Mouse (Mus musculus): ENCODE results near the gene Gm10382.
"Not testable (repeated sequence)": the region's sequence is repeated elsewhere in the genome, so short reads cannot be mapped to it uniquely, and the experiment has no call there.

Gm10382 gene

DNA sequence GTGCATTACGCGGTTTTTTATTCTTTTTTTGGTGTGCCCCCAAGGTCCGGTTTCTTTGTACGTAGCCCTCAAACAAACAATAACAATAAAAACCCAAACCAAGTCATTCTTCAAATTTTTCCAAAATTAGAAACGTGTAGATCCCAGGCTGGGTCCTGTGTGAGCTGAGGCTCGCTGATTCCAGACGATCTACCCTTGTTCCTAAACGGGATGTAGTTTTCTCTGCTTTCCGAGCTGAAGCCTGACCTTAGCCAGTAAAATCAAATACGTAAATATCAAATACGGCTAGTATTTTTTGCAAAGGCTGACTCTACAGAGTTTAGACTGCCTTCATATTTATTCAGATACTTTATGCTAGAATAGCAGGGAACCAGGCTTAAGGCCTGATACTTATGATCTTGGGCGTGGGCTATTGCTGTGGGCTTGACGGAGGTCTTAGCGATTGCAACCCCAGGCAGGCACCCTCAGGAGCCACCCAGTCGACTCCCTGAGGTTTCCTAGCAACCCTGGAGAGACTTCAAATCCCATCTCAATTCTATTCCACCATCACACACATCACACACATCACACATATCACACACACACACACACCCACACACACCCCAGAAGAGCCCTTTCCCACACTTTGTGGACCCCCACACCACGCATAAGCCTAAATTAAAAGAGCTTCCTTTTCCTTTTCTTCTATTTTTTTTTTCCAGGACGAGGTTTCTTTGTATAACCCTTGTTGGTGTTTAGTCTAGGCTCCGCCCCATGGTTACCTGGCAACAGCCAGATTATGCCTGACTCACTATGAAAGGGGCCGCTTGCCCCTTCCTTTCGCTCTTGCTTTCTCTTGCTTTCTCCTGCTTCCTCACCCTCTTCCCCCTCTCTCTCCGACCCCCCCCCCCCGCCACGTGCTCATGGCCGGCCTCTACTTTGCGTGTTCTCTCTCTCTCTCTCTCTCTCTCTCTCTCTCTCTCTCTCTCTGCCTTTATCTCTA, 4.8 kb downstream of the Gm10382 start:
- DNase-seq = peak; percentile 85

DNA sequence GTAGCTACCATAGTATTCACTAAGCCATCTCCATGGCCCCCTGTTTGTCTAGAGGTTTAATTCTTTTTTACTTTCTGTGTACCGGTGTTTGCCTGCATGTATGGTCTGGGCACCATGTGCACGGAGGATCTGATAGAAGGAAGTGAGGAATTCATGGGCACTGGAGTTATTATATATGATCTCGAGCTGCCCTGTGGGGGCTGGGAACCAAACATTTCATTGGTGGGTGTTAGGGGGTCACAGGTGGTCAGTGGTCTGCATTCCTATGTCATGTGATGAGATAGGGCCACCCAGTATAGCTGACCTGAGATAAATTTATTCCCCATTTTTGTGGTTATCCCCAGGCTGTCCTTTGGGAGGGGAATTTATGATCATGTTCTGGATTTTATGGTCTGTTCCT, 5.9 kb downstream of the Gm10382 start:
- DNase-seq = no peak

DNA sequence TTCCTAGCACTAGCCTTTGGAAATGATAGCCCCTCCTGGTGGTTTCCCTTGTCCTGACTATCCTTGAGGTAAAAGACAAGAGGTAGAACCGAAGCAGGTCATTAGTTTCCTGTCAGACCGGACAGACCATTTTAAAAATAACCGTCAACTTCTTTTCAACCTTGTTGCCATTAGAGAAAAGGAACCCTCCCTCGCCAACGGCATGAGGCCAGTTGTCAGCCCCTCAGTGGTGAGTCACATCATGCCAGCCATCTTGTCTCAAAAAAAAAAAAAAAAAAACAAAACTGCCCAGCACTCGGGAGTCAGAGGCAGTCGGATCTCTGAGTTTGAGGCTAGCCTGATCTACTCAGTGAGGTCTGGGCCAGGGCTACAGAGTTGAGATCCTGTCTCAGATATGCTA, 11.8 kb downstream of the Gm10382 start:
- DNase-seq = no peak

DNA sequence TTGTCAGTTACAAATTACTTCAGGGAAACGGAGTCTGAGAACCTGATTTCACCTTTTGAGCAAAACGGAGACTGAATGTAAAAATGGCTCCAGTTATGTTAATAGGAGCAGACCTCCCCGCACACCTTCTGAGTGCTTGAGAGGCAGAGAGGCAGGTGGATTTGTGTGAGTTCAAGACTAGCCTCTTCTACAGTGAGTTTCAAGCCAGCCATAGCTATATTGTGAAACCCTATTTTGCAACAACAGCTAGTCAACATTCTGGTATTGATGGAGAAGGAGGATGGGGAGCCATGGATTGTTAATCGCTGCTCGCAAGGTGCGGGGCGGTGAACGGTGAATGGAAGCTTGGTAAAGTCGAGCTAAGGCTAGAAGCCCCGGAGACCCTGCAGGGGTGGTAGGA, 13.4 kb downstream of the Gm10382 start:
- no peak for DNase-seq

DNA sequence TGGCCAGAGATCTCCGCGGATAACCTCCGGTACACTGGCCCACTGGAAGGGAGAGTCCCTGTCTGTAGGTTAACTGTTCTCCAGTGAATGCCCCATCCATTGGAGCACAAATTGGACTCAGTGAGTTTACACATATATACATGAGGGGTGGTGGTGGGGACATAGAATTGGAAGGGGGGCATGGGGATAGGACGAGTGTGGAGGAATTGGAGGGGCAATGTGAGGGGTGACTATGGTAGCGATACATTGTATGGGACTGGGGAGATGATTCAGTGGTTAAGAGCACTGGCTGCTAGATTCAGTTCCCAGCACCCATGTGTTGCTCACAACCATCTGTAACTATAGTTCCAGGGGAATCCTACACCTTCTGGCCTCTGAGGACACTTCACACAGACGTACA, 13.9 kb downstream of the Gm10382 start:
- no peak for DNase-seq

DNA sequence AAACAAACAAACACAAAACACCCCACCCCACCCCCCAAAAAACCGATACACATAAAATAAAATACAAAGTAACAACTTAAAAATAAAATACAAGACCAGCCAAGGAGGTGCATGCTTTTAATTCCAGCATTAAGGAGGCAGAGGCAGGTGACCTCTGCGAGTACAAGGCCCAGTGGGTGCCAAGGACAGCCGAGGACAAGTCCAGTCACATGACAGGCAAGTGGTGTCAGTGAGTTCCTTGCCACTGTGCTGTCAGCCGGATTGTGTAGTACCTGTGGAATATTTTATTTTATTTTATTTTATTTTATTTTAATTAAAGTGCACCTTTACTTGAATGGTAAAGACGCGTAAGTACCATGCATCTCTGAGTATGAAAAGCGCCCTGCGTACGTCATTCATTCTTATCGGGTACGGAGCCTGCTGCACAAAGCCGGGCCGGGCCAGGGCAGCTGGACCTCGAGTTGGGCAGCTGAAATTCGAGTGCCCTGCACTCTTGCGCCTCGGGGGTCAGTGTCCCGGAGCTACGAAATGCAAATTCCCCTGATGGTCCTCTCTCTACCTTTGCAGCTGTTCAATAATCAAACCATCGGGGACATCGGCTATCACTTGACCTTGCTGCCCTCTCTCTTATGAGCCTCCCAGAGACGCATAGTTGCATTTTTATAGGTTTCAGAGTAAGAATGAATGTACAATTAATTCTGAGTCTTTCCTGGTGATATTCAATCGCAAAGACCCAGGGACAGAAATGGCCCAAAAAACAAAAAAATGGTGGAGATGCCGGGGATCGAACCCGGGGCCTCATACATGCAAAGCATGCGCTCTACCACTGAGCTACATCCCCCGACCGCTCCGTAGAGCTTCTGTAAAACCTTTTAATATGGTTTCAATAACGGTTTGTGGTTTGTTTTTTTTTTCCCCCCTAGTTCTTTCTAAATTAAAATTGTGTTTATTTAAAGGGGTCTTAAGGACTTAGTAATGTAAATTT, 14.7 kb downstream of the Gm10382 start:
- DNase-seq = peak; percentile 78

DNA sequence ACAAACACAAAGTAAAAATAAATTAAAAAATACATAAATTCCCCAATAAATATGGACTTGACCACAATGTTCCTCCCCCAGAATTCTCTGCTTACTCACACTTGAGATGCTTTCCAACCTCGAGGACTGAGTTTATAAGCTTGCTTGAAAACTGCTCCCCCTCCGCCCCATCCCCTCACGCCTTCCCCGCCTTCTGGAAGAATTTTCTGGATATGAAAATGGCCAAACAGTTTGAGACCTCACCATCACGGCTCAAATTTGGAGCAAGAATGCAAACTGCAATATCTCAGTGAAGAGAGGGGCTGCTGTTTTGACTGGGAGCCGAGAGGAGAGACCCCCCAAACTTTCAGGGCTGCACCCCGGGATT, 15.4 kb downstream of the Gm10382 start:
- no peak for DNase-seq

DNA sequence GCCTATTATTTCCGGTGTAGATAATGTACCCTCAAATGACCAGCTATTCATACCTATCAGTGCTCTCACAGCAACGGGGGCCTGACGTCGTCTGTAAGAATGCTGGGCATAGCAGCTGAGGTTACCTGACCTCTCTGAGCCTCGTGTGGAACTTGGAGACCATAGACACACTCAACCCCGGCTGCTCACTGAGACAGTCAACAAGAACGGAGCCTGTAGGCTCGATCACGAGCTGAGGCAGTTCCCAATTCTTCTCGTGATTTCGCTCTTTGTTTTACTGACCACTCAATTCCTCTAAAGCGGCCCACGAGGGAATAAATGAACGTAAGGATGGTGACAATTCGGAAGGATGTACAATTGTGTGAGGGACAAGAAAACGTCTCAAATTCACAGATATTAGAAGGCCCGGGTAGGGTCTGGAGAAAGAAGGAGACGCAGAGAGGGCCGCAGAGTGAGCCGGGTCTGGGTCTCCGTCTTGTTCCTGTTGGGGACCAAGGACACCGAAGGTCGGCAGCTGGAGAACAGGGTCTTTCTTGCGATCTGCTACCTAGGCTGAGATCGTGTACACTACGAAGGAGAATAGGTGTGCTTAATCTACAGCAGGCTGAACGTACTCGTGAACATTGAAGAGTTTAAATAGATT, 15.9 kb downstream of the Gm10382 start:
- DNase-seq = peak; percentile 57

DNA sequence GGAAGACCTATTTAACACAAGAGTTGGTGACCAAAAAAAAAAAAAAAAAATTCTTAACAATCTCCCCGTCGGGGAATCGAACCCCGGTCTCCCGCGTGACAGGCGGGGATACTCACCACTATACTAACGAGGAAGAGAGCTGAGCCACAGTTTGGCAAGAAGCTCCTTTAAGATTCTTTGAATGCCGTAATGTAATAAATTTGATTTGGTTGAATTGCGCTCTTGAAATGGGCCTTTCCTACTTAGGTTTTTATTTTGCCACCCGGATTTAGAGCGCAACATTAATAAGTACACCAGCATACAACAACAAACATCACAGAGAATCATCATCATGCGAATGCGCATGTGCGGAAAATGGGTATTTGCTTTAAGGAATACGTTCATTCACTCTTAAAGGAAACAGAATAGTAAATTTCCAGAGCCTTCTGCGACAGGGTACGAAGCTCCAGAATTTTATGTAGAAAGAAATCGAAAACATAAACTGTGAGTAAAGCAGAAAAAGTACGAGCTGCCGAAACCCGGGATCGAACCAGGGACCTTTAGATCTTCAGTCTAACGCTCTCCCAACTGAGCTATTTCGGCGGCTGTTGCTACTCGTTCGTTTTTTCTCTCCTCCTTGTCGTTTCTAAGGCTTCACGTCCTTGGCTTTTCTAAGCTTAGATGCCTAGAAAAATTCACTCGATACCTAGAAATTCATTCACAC, 16.6 kb downstream of the Gm10382 start:
- peak; percentile 87 for DNase-seq

DNA sequence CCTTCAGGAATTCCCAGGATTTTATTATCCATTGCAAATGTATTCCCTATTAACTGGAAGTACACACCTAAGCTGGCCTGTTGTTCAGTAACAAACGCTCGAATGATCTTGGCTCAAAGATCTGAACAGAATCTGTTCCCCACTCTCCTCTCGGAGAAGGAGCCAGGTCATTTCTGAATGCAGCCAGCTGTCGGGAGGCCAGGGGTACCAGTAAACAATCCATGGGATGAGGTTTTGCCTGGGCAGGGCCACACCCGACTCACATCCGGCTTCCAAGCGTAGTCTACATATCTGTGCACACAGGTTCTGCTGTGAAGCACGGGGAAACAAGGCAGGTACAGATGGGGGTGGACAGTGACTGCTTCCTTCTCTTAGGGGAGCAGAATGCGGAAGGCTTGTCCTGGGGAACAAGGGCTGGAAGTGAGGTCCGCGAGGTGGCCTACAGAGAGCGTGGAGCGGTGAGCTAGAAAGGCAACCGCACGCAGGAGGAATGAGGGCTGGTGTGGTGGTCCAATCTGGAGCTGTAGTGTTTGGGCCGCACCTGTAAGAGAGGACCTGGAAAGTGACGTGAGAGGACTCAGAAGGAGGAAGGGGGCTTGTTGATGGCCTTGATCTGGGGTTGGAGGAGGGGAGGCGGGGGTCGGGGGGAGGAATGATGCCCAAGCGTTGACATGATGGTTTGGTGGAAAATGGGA, 17.3 kb downstream of the Gm10382 start:
- peak; percentile 75 for DNase-seq

DNA sequence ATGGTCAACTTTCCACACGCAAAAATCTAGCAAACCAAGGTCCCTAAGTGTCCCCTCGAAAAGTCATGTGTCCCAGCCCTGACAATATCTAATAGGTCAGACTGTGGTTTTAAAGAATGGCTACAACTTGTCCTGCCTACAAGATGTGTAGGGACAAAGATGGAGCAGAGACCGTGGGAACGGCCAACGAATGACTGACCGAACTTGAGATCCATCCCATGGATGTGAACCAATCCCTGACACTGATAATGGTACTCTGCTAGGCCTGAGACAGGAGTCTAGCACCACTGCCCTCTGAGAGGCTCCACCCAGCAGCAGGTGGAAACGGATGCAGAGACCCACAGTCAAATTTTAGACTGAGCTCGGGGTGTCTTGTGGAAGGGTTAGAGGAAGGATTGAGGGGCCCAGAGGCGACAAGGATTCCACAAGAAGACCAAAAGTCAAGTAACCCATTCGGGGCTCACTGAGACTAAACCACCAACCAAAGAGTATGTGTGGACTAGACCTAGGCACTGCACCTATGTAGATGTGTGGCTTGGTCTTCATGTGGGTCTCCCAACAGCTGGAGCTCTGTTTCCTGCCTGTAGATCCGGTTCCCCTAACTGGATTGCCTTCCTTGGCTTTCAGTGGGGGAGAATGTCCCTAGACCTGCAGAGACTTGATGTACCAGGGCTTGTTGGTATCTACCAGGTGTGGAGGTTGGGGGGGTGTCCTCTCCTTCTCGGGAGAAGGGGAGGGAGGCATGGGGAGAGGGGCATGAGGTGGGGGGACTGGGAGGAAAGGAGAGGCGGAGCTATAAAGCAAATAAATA, 18.1 kb downstream of the Gm10382 start:
- DNase-seq = no peak

DNA sequence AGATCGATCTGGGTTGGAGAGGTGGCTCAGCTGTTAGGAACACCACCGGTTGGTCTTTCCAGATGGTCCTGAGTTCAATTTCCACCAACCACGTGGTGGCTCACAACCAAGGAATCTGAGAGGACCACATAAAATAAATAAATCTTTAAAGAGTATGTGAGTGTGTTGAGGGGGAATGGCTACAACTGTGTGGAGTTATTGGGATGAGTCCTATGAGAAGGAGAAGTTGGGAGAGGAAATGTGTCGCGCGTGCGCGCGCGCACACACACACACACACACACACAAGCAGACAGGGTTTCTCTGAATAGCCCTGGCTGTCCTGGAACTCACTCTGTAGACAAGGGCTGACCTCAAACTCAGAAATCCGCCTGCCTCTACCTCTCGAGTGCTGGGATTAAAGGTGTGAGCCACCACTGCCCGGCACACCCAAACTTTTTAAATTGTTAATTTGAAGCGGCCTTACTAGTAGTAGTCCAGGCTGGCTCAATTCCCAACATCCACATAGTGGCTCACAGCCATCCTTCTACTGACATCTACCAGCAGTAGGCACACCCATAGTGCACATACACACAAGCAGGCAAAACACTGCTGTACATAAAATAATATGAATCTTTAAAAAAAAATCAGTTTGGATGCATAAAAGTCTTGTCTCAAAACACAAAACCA, 18.9 kb downstream of the Gm10382 start:
- no peak for DNase-seq

DNA sequence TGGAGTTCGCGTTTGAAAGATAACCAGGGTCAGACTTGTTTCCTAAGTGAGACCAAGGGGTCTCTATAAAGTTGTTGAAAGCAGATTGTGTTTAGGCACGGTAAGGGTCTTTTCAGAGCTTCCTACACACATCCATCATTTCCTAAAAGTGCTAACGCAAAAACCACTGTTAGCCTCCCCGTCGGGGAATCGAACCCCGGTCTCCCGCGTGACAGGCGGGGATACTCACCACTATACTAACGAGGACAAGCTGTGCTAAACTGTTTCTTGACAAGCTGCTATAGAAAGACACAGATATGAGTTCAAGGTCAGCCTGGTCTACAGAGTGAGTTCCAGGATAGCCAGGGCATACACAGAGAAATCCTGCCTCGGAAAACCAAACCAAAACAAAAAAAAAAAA, 19.7 kb downstream of the Gm10382 start:
- peak; percentile 89 for DNase-seq

DNA sequence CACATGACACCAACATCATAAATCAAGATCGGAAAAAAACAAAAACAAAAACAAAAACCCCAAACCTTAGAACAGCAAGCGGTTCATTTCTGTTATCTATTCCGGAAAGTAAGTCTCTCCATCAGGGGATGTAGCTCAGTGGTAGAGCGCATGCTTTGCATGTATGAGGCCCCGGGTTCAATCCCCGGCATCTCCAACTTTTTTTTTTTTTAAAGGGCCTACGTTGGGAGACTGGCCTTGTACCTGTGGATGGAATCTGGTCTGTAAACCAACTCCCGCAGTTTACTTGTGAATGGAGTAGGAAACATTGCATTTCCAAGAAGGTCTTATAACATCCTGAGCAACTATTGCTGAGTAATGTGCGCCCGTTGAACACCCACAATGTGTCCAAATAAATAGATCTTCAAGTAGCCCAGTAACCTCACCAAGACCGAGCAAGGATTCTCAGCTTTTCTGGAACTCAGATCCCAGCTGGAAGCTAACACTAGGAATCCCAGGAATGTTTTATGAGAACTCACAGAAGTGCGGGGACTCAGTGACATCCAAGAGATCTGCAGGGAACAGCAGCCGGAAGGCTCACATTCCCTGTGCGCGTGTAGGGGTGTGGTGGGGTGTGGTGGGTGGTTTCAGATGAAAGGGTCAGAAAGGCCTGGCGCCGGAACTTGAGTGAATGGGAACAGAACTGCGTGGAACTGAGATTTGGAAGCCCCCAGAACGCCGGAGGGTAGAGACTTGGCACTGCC, 20.4 kb downstream of the Gm10382 start:
- no peak for DNase-seq

DNA sequence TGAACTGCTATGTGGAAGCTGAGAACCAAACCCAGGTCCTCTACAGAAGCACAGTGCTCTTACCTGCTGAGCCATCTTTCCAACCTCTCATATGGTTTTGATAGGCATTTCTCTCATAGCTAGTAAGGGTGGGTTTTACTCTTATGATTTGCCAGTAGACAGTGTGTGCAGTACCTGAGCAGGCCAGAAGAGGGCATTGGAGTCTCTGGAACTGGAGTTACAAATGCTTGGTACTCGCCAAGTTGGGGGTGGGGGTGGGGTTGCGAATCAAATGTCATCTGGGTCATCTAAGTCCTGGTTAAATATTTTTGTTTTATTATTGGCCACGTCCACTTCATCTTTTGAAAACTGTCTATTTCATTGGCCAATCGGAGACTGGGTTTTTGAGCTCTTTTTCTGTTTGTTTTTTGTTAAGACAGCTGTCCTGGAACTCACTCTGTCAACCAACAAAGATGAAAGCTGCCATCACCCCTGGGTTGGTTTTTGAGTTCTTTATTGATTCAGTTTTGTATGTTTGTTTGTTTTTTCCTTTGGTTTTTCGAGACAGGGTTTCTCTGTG, 22.9 kb downstream of the Gm10382 start:
- DNase-seq = peak; percentile 86

DNA sequence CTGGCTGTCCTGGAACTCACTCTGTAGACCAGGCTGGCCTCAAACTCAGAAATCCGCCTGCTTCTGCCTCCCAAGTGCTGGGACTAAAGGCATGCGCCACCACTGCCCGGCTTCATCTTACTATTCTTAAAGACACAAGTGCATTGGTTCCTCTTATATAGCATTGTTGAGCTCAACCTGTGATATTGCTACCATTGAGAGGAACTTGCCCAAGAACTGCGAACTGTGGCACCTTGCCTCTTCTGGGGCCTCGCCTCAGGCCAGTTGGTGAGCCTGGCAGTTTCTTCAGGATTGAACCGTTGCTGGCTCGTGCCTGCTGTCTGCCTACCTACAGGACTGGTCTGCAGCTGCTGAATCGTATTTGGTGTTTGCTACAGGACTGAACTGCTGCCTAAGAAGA, 23.4 kb downstream of the Gm10382 start:
- DNase-seq = not testable (repeated sequence)

DNA sequence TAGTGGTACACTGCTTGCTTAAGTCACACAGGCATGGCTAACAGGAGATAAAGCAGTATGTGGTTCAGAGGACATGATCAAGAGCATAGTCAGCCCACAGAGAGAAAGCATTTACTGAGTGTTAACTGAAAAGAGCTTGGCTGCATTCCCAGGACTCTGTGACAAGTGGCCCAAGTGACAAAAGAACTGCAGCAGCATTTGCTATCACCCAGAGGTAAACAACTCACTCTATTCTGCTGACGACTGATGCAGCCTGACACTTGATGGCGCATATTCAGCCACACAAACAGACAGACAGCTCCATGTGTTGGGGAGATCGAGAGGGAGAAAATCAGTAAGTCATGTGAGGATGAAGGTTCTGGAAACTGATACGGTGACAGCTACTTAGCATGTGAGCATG, 24.6 kb downstream of the Gm10382 start:
- no peak for DNase-seq

DNA sequence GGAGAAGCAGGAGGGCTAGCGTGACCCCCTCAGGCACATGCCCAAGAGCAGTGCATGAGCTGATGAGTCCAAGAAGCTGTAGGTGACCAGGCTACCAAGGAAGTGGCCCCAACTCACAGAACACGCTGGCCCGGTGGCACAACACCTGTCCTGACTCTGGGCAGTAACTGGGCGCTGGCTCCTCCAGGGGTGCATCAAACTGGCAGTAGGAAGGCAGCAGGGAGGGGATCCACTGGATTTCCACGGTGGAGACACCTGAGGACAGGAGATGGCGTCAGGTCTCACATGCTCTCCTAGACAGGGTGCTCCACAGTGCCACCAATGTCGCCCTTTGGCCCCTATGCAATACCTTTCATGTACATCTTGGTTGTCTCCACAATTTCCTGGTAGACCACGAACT, 27.1 kb downstream of the Gm10382 start:
- no peak for DNase-seq

DNA sequence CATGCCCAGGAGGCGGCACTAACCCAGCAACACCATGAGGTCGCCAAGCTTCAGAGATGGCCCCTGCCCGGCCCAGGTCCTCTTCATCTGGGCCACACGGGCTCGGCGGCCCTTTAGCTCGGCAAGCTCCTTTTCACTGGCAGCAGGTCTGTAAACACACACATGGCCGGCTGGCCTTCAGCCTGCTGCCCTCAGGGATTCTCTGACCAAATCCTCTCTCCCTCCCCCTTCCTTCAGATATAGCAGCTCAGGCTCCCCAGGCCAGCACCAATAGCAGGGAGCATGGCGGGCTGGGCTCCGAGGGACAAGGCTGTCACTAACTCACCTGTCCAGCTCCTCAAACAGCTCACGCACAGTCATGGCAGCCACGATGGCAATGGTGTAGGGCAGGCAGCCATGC, 29.5 kb downstream of the Gm10382 start:
- DNase-seq = no peak
